Mouse (Mus musculus) megakaryocyte, embryonic 14.5 days (primary cell): Measurements from ENCODE around the gene Dnajc5. TPM values are rescaled to one million over a fixed set of nuclear protein-coding genes. Genes with fewer than 3 reads are reported as not detected.

Experiments used
- H3K27me3 ChIP-seq: replicated peaks from 2 replicates; pipeline ENCODE3; 2012; ENCODE audit warnings: inconsistent platforms
- H3K36me3 ChIP-seq: replicated peaks from 2 replicates; pipeline ENCODE3; 2012; ENCODE audit warnings: low read length, inconsistent platforms, mixed read lengths
- H3K4me1 ChIP-seq: 2 replicates; pipeline ENCODE4 v1.6.1; 2012; ENCODE audit warnings: inconsistent platforms
- H3K4me3 ChIP-seq: replicated peaks from 2 replicates; pipeline ENCODE3; 2012; ENCODE audit warnings: moderate library complexity, mild to moderate bottlenecking, inconsistent platforms
- H3K9me3 ChIP-seq: 2 replicates; pipeline ENCODE4 v1.6.1; 2012; ENCODE audit warnings: inconsistent platforms
- FLI1 ChIP-seq: IDR thresholded peaks from 2 replicates; pipeline ENCODE4 v1.6.1; 2012; ENCODE audit warnings: low read length, inconsistent platforms, mixed read lengths
- GATA1 ChIP-seq: IDR thresholded peaks from 3 replicates; pipeline ENCODE4 v1.6.1; 2012; ENCODE audit warnings: mixed read lengths, low read length, inconsistent platforms, borderline replicate concordance
- polyA plus RNA-seq: library from polyadenylated mRNA; stranded (reverse); fragments of >175 nt; gene quantifications from 2 replicates; pipeline ENCODE4 v1.2.3, GENCODE M21; 2012; ENCODE audit warnings: low replicate concordance; ENCODE audit not compliant: insufficient read depth

The Dnajc5 gene
- polyA plus RNA-seq, 1 experiment = 10.4 TPM

DNA sequence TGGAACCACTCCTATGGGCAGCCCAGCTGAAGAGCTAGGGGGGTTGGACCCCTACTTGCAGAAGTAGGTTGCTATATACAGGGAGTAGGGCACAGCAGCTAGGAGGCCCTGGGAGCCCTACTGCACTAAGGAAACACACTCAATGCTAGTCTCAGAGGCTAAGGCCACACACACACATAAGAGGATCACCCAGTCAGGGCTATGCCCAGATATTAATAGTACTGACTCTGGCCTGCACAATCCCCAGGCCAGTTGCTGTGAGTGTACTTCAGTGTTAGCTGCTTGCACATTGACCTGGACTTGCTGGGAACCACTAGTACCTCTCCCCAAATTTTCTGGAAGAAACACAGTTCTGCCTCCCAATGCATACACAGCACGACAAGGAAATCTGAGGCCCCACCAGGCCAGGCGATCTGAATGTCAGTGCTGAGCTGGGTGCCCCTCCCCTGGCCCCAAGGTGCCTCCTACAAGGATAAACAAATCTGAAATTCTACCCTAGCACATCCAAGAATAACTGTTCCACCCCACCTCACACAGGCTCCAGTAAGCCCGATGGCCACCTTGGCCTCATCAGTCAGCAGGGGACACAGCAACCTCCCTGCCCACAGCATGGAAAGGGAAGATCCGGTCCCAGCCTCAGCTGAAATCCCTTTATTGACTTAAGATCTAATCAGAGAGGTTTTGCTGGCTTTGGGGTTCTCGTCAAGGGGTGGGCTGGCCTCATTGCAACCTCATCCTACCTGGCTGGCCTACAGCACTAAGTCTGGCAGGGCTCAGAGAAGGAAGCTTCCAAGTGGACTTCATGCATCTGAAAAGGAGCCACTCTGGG is 58.7 kb downstream of the Dnajc5 start:
- Histone ChIP-seq H3K4me3 (peak overlapping the region; percentile 48), H3K27me3 (no peaks in the 10 kb centered on the region), H3K9me3 (no peaks in the 10 kb centered on the region), H3K4me1 (peaks cover 64% of the 10 kb centered on the region), H3K36me3 (peaks cover 65% of the 10 kb centered on the region)
- TF ChIP-seq FLI1 (no peak), GATA1 (no peak)

DNA sequence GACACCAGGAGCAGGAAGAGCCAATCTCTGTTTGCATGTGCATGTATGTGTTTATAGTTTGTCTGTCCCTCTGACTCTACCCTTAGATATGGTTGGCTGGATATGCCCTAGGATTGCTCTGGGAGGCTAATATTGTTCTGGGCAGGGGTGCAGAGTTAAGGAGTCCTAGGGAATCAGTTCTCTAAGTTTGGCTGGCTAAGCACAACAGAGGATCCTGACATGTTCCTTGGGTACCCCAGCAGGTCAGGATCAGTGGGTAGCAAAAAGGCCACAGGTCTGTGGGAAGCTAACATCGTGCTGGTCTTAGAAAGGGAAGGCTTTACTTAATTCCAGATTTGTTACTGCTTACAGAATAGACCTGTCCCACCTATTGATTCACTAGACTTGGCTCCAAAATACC is 59.4 kb downstream of the Dnajc5 start:
- Histone ChIP-seq H3K4me3 (no peak overlapping the region), H3K27me3 (no peaks in the 10 kb centered on the region), H3K36me3 (peaks cover 65% of the 10 kb centered on the region), H3K4me1 (peaks cover 63% of the 10 kb centered on the region), H3K9me3 (no peaks in the 10 kb centered on the region)
- no peak for TF ChIP-seq GATA1
- TF ChIP-seq FLI1 = no peak

DNA sequence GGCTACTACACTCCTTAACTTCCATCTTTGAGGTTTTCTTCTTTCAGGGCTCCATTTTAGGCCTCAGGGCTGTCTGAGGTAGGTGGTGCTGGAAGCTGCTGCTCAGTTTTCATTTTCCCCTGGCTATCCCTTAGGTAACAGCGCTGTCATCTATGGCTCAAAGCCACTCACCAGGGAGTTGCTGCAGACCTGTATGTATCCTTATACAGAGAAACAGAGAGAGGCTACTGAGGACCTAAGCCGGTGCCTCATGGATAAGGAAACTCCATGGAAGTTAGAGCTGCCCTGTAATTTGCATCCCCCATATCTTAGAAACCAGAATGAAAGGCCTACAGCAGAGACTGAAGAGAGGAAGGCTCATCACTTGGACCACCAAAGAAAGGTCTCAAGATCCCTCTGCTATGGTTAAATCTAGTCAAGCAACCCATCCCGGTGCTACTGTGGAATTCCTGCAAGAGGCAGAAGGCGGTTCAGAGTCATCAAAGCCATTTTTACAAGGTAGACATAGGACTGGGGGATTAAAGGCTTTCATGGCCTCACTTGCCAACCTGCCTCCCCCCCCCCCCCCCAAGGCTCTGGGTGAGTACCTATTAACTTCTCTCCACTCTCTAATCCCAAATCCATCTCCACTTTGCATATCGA is 60.0 kb downstream of the Dnajc5 start:
- peaks cover 61% of the 10 kb centered on the region for H3K4me1 ChIP-seq
- TF ChIP-seq FLI1 = no peak
- peaks cover 65% of the 10 kb centered on the region for H3K36me3 ChIP-seq
- H3K9me3 ChIP-seq = no peaks in the 10 kb centered on the region
- peak overlapping the region; percentile 94 for H3K4me3 ChIP-seq
- H3K27me3 ChIP-seq = no peaks in the 10 kb centered on the region

DNA sequence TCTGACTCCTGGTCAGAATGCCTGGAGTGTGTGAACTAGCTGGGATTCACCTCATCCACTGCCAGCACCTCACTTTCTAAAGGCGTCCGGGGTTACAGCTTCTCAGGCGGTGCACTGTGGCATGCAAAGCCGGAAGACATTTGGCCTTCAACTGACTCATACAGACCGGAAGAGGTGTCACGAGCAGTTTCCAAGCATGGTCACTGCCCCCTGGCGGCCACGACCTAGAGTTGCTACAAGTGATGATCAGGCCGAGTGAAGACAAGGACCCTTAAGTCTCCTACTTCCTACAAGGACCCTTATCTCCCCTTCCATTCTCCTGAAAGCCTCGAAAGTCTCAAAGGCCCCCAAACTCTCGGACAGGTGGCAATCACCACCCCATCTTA is 60.7 kb downstream of the Dnajc5 start:
- no peaks in the 10 kb centered on the region for H3K27me3 ChIP-seq
- H3K9me3 ChIP-seq = no peaks in the 10 kb centered on the region
- peaks cover 61% of the 10 kb centered on the region for H3K4me1 ChIP-seq
- peaks cover 65% of the 10 kb centered on the region for H3K36me3 ChIP-seq
- TF ChIP-seq FLI1 (no peak; the same call in 1 of the 2 replicates), GATA1 (no peak)
- peak overlapping the region; percentile 94 for H3K4me3 ChIP-seq

GRCm38 (mm10) chr2:181581402-181582120 is 61.3 kb downstream of the Dnajc5 start:
- Histone ChIP-seq H3K4me3 (peak overlapping the region; percentile 94), H3K36me3 (peaks cover 68% of the 10 kb centered on the region), H3K27me3 (no peaks in the 10 kb centered on the region), H3K9me3 (no peaks in the 10 kb centered on the region), H3K4me1 (peaks cover 55% of the 10 kb centered on the region)
- TF ChIP-seq GATA1 (no peak), FLI1 (no peak)

DNA sequence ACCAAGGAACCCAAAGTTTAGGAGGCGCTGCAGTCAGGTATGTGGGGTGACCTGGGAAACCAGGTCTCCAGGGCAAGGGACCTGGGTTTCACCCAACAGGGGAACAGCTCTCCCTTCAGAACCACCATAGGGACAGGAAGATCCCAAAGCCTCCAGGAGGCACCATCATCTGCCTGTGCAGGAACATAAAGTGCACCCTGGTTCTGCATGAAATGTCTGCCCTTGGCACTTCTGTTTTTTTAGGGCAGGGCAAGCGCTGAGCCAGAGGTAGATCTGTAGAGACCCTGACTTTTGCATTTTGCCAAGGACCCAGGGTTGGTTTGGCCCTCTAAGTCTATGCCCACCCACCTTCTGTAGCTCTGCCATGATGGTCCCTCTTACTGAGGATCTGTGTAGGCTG is 62.1 kb downstream of the Dnajc5 start:
- Histone ChIP-seq H3K36me3 (peaks cover 71% of the 10 kb centered on the region), H3K4me1 (peaks cover 47% of the 10 kb centered on the region)

GRCm38 (mm10) chr2:181582939-181583338 is 62.7 kb downstream of the Dnajc5 start:
- TF ChIP-seq GATA1 (no peak), FLI1 (no peak)
- H3K4me3 ChIP-seq = no peak overlapping the region
- peaks cover 43% of the 10 kb centered on the region for H3K4me1 ChIP-seq
- peaks cover 70% of the 10 kb centered on the region for H3K36me3 ChIP-seq
- H3K27me3 ChIP-seq = no peaks in the 10 kb centered on the region
- no peaks in the 10 kb centered on the region for H3K9me3 ChIP-seq

More for the DNA sequence above, 62.1 kb downstream of the Dnajc5 start:
- Histone ChIP-seq H3K4me3 (peak overlapping the region; percentile 94), H3K27me3 (no peaks in the 10 kb centered on the region), H3K9me3 (no peaks in the 10 kb centered on the region)
- TF ChIP-seq GATA1 (no peak), FLI1 (no peak)

GRCm38 (mm10) chr2:181583460-181584257 is 63.4 kb downstream of the Dnajc5 start:
- TF ChIP-seq GATA1 (no peak), FLI1 (no peak)
- no peak overlapping the region for H3K4me3 ChIP-seq
- H3K36me3 ChIP-seq = peaks cover 70% of the 10 kb centered on the region
- H3K4me1 ChIP-seq = peaks cover 42% of the 10 kb centered on the region
- H3K9me3 ChIP-seq = no peaks in the 10 kb centered on the region
- no peaks in the 10 kb centered on the region for H3K27me3 ChIP-seq

- TF ChIP-seq GATA1 = no peak
- TF ChIP-seq FLI1 = no peak
- Histone ChIP-seq H3K27me3 (no peaks in the 10 kb centered on the region), H3K9me3 (no peaks in the 10 kb centered on the region), H3K36me3 (peaks cover 70% of the 10 kb centered on the region), H3K4me1 (peaks cover 34% of the 10 kb centered on the region), H3K4me3 (no peak within 1 kb of the TSS)
Measured at GRCm38 (mm10) chr2:181584411-181584942, 64.2 kb downstream of the Dnajc5 start, which contains the start of gene Uckl1. Uckl1 (minus strand) TSS chr2:181584892.
